ENCODE assay signal across 26 mouse cellular contexts in genomic region chr4:127080806-127081205, GRCm38 (mm10).
"Had no signal": no experiment of that assay in that cellular context is flagged by ENCODE, and none has a peak within 500 bp of the region (broad histone marks: within the 10 kb centered on the region; RNA-seq: fewer than 3 reads in every experiment).

No protein-coding gene starts in this region.

- H3K36me3 ChIP-seq: heart, embryonic 13.5 days; heart, embryonic 15.5 days; hindbrain, embryonic 13.5 days; intestine, embryonic 15.5 days; limb, embryonic 15.5 days; liver, embryonic 12.5 days had no signal

- H3K27ac ChIP-seq: heart, adult 2 months; heart, embryonic 13.5 days; heart, embryonic 15.5 days; hindbrain, embryonic 10.5 days; hindbrain, embryonic 13.5 days; intestine, embryonic 15.5 days; left cerebral cortex, adult 2 months; limb, embryonic 13.5 days; limb, embryonic 15.5 days; liver, embryonic 12.5 days; liver, embryonic 14.5 days had no signal

- DNase-seq: gastrocnemius, adult 2 months; gastrocnemius, postnatal 10 days; gastrocnemius, postnatal 25 days; heart, adult 2 months; heart, postnatal 4 days; kidney, adult 18-20 months; kidney, adult 8-10 months; kidney, postnatal 10 days; kidney, postnatal 25 days; kidney, postnatal 4 days; layer of hippocampus, adult 9-11 months; left cerebral cortex, postnatal 4 days had no signal

- ATAC-seq: hindbrain, embryonic 16.5 days; inflammation-experienced regulatory T-cells, adult 6 months; intestine, embryonic 15.5 days; intestine, postnatal 0 days; liver, embryonic 12.5 days had no signal

- H3K9me3 ChIP-seq: heart, embryonic 13.5 days; heart, embryonic 15.5 days; hindbrain, embryonic 10.5 days; hindbrain, embryonic 13.5 days; intestine, embryonic 15.5 days; limb, embryonic 13.5 days; limb, embryonic 15.5 days; liver, embryonic 12.5 days had no signal

- H3K4me2 ChIP-seq: heart, embryonic 11.5 days; heart, embryonic 13.5 days; heart, embryonic 15.5 days; hindbrain, embryonic 13.5 days; intestine, embryonic 15.5 days; limb, embryonic 13.5 days; limb, embryonic 15.5 days; liver, embryonic 12.5 days had no signal

- H3K4me3 ChIP-seq: gastrocnemius, adult 2 months; heart, adult 2 months; heart, embryonic 13.5 days; heart, embryonic 15.5 days; hindbrain, embryonic 10.5 days; hindbrain, embryonic 13.5 days; intestine, embryonic 15.5 days; left cerebral cortex, adult 2 months; limb, embryonic 13.5 days; limb, embryonic 15.5 days; liver, embryonic 12.5 days had no signal

- H3K27me3 ChIP-seq: heart, embryonic 13.5 days; heart, embryonic 15.5 days; hindbrain, embryonic 13.5 days; intestine, embryonic 15.5 days; limb, embryonic 13.5 days; limb, embryonic 15.5 days; liver, embryonic 12.5 days had no signal

- H3K9ac ChIP-seq: heart, embryonic 13.5 days; heart, embryonic 15.5 days; hindbrain, embryonic 13.5 days; intestine, embryonic 15.5 days; limb, embryonic 15.5 days; liver, embryonic 12.5 days; liver, embryonic 14.5 days had no signal
